Mouse (Mus musculus): ENCODE results near the gene Cd24a.

DNA sequence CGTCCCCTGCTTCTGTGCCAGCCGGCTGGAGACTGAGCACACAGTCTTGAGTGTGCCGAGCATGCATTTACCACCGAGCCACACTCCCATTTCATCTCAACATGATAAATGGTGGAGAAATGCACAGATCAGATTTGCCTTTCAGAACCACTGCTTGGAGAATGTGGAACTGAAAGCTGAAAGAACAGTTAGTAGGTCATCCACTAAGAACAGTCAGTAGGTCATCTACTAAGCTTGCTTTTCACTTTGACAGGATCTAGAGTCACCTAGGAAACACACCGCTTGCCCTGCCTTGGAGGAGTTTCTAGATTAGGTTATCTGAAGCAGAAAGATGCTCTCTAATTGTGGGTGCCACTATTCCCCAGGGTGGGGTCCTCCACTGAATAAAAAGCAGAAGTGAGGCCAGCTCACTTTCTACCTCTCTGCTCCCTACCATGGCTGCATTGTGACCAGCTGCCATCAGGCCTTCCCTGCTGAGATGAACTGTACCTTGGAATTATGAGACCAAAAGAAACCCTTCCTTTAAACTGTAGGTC, 20.4 kb upstream of the Cd24a start:
- no peak for TF ChIP-seq CTCF (IDR thresholded peaks at IDR 0.05)
- no peak for TF ChIP-seq EP300 (IDR thresholded peaks at IDR 0.05)
